Mouse (Mus musculus): Measurements from ENCODE around the gene Trim75. TPM values are rescaled to one million over a fixed set of nuclear protein-coding genes. Genes with fewer than 3 reads are reported as not detected.

The Trim75 gene
- polyA plus RNA-seq, 1 experiment from 2014 or later: not detected

GRCm38 (mm10) chr8:64942946-64943345, 44.7 kb downstream of the Trim75 start:
- Histone ChIP-seq H3K4me1 (replicated peaks) (0 out of 2 replicates have a peak, but pooled peaks cover 3% of the 10 kb centered on the region), H3K4me3 (no peak overlapping the region), H3K9me3 (replicated peaks) (no peaks in the 10 kb centered on the region), H3K27me3 (peaks cover 4% of the 10 kb centered on the region; the same call in 1 of the 2 replicates), H3K27ac (no peak overlapping the region), H3K9ac (no peak overlapping the region), H3K36me3 (no peaks in the 10 kb centered on the region), H3K4me2 (no peak overlapping the region)
- WGBS: 17% methylated on average over 5 of the region's 5 CpGs
- ATAC-seq (replicated peaks; ENCODE audit: insufficient number of reproducible peaks, insufficient read depth, low FRiP score, low read depth): no peak

GRCm38 (mm10) chr8:64941495-64941894, 46.1 kb downstream of the Trim75 start:
- ATAC-seq (replicated peaks; ENCODE audit: insufficient number of reproducible peaks, insufficient read depth, low FRiP score, low read depth): no peak
- H3K9me3 ChIP-seq (replicated peaks): no peaks in the 10 kb centered on the region
- 12% methylated on average over 9 of the region's 9 CpGs for WGBS
- H3K27me3 ChIP-seq: peaks cover 4% of the 10 kb centered on the region; the same call in 1 of the 2 replicates
- no peak overlapping the region for H3K9ac ChIP-seq
- no peak overlapping the region for H3K27ac ChIP-seq
- H3K36me3 ChIP-seq: no peaks in the 10 kb centered on the region
- no peak overlapping the region for H3K4me2 ChIP-seq
- H3K4me1 ChIP-seq (replicated peaks): 0 out of 2 replicates have a peak, but pooled peaks cover 3% of the 10 kb centered on the region
- no peak overlapping the region for H3K4me3 ChIP-seq

GRCm38 (mm10) chr8:64941019-64941418, 46.6 kb downstream of the Trim75 start:
- no peaks in the 10 kb centered on the region for H3K9me3 ChIP-seq (replicated peaks)
- peaks cover 4% of the 10 kb centered on the region; the same call in 1 of the 2 replicates for H3K27me3 ChIP-seq
- WGBS: 76% methylated on average over 8 of the region's 8 CpGs
- no peak overlapping the region for H3K4me2 ChIP-seq
- H3K4me1 ChIP-seq (replicated peaks): no peaks in the 10 kb centered on the region
- H3K9ac ChIP-seq: no peak overlapping the region
- no peak overlapping the region for H3K27ac ChIP-seq
- no peaks in the 10 kb centered on the region for H3K36me3 ChIP-seq
- H3K4me3 ChIP-seq: no peak overlapping the region
- ATAC-seq (replicated peaks; ENCODE audit: insufficient number of reproducible peaks, insufficient read depth, low FRiP score, low read depth): no peak

- Histone ChIP-seq H3K9ac (no peak overlapping the region), H3K36me3 (no peaks in the 10 kb centered on the region), H3K27me3 (no peaks in the 10 kb centered on the region), H3K4me1 (replicated peaks) (no peaks in the 10 kb centered on the region), H3K4me2 (no peak overlapping the region), H3K9me3 (replicated peaks) (no peaks in the 10 kb centered on the region), H3K27ac (no peak overlapping the region), H3K4me3 (no peak overlapping the region)
- WGBS: 68% methylated on average over 3 of the region's 3 CpGs
- ATAC-seq (replicated peaks; ENCODE audit: insufficient number of reproducible peaks, insufficient read depth, low FRiP score, low read depth): no peak
Observed at GRCm38 (mm10) chr8:64934997-64935396, 52.6 kb downstream of the Trim75 start.

Other genes starting within 250 kb of the Trim75 start
- gene Klhl2, start 137.8 kb downstream of the Trim75 start, polyA plus RNA-seq (2015; fragmentation: Nextera tagmentation; extraction: Ambion mirVana): 11.3 and 11.5 TPM in 2 replicates
- 23.5 and 27.2 TPM in 2 replicates for gene Tmem192, start 40.6 kb downstream of the Trim75 start, polyA plus RNA-seq (2015; fragmentation: Nextera tagmentation; extraction: Ambion mirVana)
- not detected in 2 replicates for gene Trim61, start 30.7 kb upstream of the Trim75 start, polyA plus RNA-seq (2015; fragmentation: Nextera tagmentation; extraction: Ambion mirVana)
- gene Trim60, start 30.8 kb upstream of the Trim75 start, polyA plus RNA-seq (2015; fragmentation: Nextera tagmentation; extraction: Ambion mirVana): 0.05 TPM in 1 of 2 replicates, not detected in the other
- gene Apela, start 49.5 kb upstream of the Trim75 start, polyA plus RNA-seq (2015; fragmentation: Nextera tagmentation; extraction: Ambion mirVana): 4.2 and 4.5 TPM in 2 replicates
- not detected in 2 replicates for gene Gm10663, start 87.2 kb upstream of the Trim75 start, polyA plus RNA-seq (2015; fragmentation: Nextera tagmentation; extraction: Ambion mirVana)
- 0.36 TPM in 1 of 2 replicates, not detected in the other for gene BC030870, start 141.7 kb upstream of the Trim75 start, polyA plus RNA-seq (2015; fragmentation: Nextera tagmentation; extraction: Ambion mirVana)